Mouse (Mus musculus): ENCODE measurements around the gene Adm2. TPM values are rescaled to one million over a fixed set of nuclear protein-coding genes. Genes with fewer than 3 reads are reported as not detected.

Adm2 gene
- polyA plus RNA-seq, 1 experiment from 2014 or later, result 1.9 TPM

- Histone ChIP-seq H3K27ac (ENCODE audit: low read length) (peak within 1 kb of the TSS; percentile 90), H3K36me3 (ENCODE audit: control insufficient read depth, insufficient read depth) (peaks cover 38% of the 10 kb centered on the region), H3K9me3 (replicated peaks; ENCODE audit: control insufficient read depth, low read length) (no peaks in the 10 kb centered on the region), H3K9ac (ENCODE audit: low read depth, low read length) (peak within 1 kb of the TSS; percentile 80), H3K4me3 (ENCODE audit: low read depth, low read length) (peak within 1 kb of the TSS; percentile 82), H3K27me3 (ENCODE audit: control insufficient read depth, insufficient read depth, low read depth, low read length) (peaks cover 26% of the 10 kb centered on the region), H3K4me2 (ENCODE audit: low read depth, low read length) (peak within 1 kb of the TSS; percentile 100), H3K4me1 (ENCODE audit: control insufficient read depth, low read depth, low read length) (peaks cover 26% of the 10 kb centered on the region)
- ATAC-seq (ENCODE audit: low read depth), result peak; percentile 70
- WGBS (ENCODE audit: insufficient replicate concordance), result under 1% methylated on average over 42 of the region's 42 CpGs
Observed at GRCm38 (mm10) chr15:89373762-89374248, 51.3 kb downstream of the Adm2 start, which contains the start of gene Sco2. Gene Sco2, minus strand, starts transcription at chr15:89373846.

Small RNA genes lying within 50 kb of the gene (microRNA-seq; reads per million reads assigned to microRNA genes)
- 1.2 reads per million for gene Mir6959

Other genes starting within 250 kb of the Adm2 start
- 19.6 and 21.4 TPM in 2 replicates for gene Trabd, start 247.6 kb upstream of the Adm2 start, polyA plus RNA-seq (2015; fragmentation: Nextera tagmentation; extraction: Ambion mirVana)
- gene Selenoo, start 233.6 kb upstream of the Adm2 start, polyA plus RNA-seq (2015; fragmentation: Nextera tagmentation; extraction: Ambion mirVana), result 7.8 and 9.1 TPM in 2 replicates
- 5.8 and 6.3 TPM in 2 replicates for gene Tubgcp6, start 199.6 kb upstream of the Adm2 start, polyA plus RNA-seq (2015; fragmentation: Nextera tagmentation; extraction: Ambion mirVana)
- gene Hdac10, start 194.0 kb upstream of the Adm2 start, polyA plus RNA-seq (2015; fragmentation: Nextera tagmentation; extraction: Ambion mirVana), result 8.2 and 9.7 TPM in 2 replicates
- 1.1 and 1.9 TPM in 2 replicates for gene Mapk12, start 182.0 kb upstream of the Adm2 start, polyA plus RNA-seq (2015; fragmentation: Nextera tagmentation; extraction: Ambion mirVana)
- 0.83 and 0.97 TPM in 2 replicates for gene Mapk11, start 173.1 kb upstream of the Adm2 start, polyA plus RNA-seq (2015; fragmentation: Nextera tagmentation; extraction: Ambion mirVana)
- gene Plxnb2, start 141.9 kb upstream of the Adm2 start, polyA plus RNA-seq (2015; fragmentation: Nextera tagmentation; extraction: Ambion mirVana), result 26.2 and 31.9 TPM in 2 replicates
- gene Dennd6b, start 126.2 kb upstream of the Adm2 start, polyA plus RNA-seq (2015; fragmentation: Nextera tagmentation; extraction: Ambion mirVana), result 2.7 and 3.8 TPM in 2 replicates
- 15.5 and 16.4 TPM in 2 replicates for gene Ppp6r2, start 111.2 kb upstream of the Adm2 start, polyA plus RNA-seq (2015; fragmentation: Nextera tagmentation; extraction: Ambion mirVana)
- gene Sbf1, start 7.4 kb upstream of the Adm2 start, polyA plus RNA-seq (2015; fragmentation: Nextera tagmentation; extraction: Ambion mirVana), result 20.7 and 23.1 TPM in 2 replicates
- gene Miox, start 11.7 kb downstream of the Adm2 start, polyA plus RNA-seq (2015; fragmentation: Nextera tagmentation; extraction: Ambion mirVana), result 8.6 and 8.9 TPM in 2 replicates
- 29.2 and 34.4 TPM in 2 replicates for gene Lmf2, start 32.9 kb downstream of the Adm2 start, polyA plus RNA-seq (2015; fragmentation: Nextera tagmentation; extraction: Ambion mirVana)
- 100 and 103 TPM in 2 replicates for gene Ncaph2, start 33.0 kb downstream of the Adm2 start, polyA plus RNA-seq (2015; fragmentation: Nextera tagmentation; extraction: Ambion mirVana)
- 2.9 and 3.1 TPM in 2 replicates for gene Sco2, start 51.1 kb downstream of the Adm2 start, polyA plus RNA-seq (2015; fragmentation: Nextera tagmentation; extraction: Ambion mirVana)
- 0.32 and 0.39 TPM in 2 replicates for gene Tymp, start 54.3 kb downstream of the Adm2 start, polyA plus RNA-seq (2015; fragmentation: Nextera tagmentation; extraction: Ambion mirVana)
- 0.73 and 0.76 TPM in 2 replicates for gene Odf3b, start 56.6 kb downstream of the Adm2 start, polyA plus RNA-seq (2015; fragmentation: Nextera tagmentation; extraction: Ambion mirVana)
- gene Klhdc7b, start 62.2 kb downstream of the Adm2 start, polyA plus RNA-seq (2015; fragmentation: Nextera tagmentation; extraction: Ambion mirVana), result not detected in 2 replicates
- not detected in 2 replicates for gene Syce3, start 87.8 kb downstream of the Adm2 start, polyA plus RNA-seq (2015; fragmentation: Nextera tagmentation; extraction: Ambion mirVana)
- gene Cpt1b, start 103.1 kb downstream of the Adm2 start, polyA plus RNA-seq (2015; fragmentation: Nextera tagmentation; extraction: Ambion mirVana), result 3.7 and 4.5 TPM in 2 replicates
- gene C730034F03Rik, start 106.9 kb downstream of the Adm2 start, polyA plus RNA-seq (2015; fragmentation: Nextera tagmentation; extraction: Ambion mirVana), result 2.0 TPM in 2 replicates
- gene Gm44502, start 107.0 kb downstream of the Adm2 start, polyA plus RNA-seq (2015; fragmentation: Nextera tagmentation; extraction: Ambion mirVana), result 0.14 and 0.19 TPM in 2 replicates
- gene Chkb, start 107.2 kb downstream of the Adm2 start, polyA plus RNA-seq (2015; fragmentation: Nextera tagmentation; extraction: Ambion mirVana), result 25.8 and 27.5 TPM in 2 replicates
- 0.26 TPM in 1 of 2 replicates, not detected in the other for gene Mapk8ip2, start 131.2 kb downstream of the Adm2 start, polyA plus RNA-seq (2015; fragmentation: Nextera tagmentation; extraction: Ambion mirVana)
- gene Arsa, start 154.7 kb downstream of the Adm2 start, polyA plus RNA-seq (2015; fragmentation: Nextera tagmentation; extraction: Ambion mirVana), result 4.3 and 5.0 TPM in 2 replicates
- 0.20 and 0.33 TPM in 2 replicates for gene Shank3, start 176.9 kb downstream of the Adm2 start, polyA plus RNA-seq (2015; fragmentation: Nextera tagmentation; extraction: Ambion mirVana)
- not detected in 2 replicates for gene Acr, start 245.6 kb downstream of the Adm2 start, polyA plus RNA-seq (2015; fragmentation: Nextera tagmentation; extraction: Ambion mirVana)

Measured in liver, embryonic 16.5 days (tissue).